Mouse (Mus musculus): Measurements from ENCODE around the gene Mertk. TPM values are rescaled to one million over a fixed set of nuclear protein-coding genes. Genes with fewer than 3 reads are reported as not detected.

Mertk gene
- polyA plus RNA-seq, 2 experiments = 11.1 to 14.9 TPM

DNA sequence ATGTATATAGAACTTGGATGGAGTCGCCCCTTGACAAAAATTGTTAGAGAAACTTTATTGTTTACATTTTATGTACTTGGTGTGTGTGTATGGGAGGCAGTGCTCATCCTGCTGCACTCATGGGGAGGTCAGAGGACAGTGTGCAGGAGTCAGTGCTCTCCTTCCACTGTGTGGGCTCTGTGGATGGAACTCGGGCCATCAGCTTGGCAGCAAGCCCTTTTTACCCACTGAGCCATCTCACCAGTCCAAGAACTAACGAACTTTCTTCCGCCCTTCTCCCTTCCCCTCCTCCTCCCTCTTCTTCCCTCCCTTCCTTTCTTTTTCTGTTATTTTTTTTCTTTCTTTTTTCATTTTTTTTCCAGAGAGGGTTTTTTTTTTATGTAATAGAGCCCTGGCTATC lies 29.3 kb downstream of the Mertk start:
- H3K4me2 ChIP-seq (replicated peaks; ENCODE audit: low read depth, low read length, severe bottlenecking) = no peak overlapping the region
- TF ChIP-seq POLR2A (IDR thresholded peaks at IDR 0.05; ENCODE audit: borderline replicate concordance, extremely low read depth, insufficient read depth, insufficient read length) = no peak
- no peak overlapping the region for H3K27ac ChIP-seq (replicated peaks; ENCODE audit: low read depth, low read length)
- ATAC-seq (ENCODE audit: low FRiP score, low read depth) (no peak), DNase-seq (ENCODE audit: low spot score) (no peak)
- no peaks in the 10 kb centered on the region for H3K27me3 ChIP-seq (ENCODE audit: control insufficient read depth, insufficient read depth, low read length)
- H3K4me1 ChIP-seq (ENCODE audit: control insufficient read depth, insufficient read depth, low read length) = no peaks in the 10 kb centered on the region
- 86% methylated on average over 4 of the region's 4 CpGs for WGBS
- H3K9me3 ChIP-seq (ENCODE audit: control insufficient read depth, low read length) = no peaks in the 10 kb centered on the region
- H3K9ac ChIP-seq (ENCODE audit: low read depth, low read length, severe bottlenecking) = no peak overlapping the region
- peaks cover 23% of the 10 kb centered on the region; the same call in 1 of the 2 replicates for H3K36me3 ChIP-seq (ENCODE audit: control insufficient read depth, insufficient read depth, low read length)
- no peak overlapping the region for H3K4me3 ChIP-seq (replicated peaks; ENCODE audit: low read length)

DNA sequence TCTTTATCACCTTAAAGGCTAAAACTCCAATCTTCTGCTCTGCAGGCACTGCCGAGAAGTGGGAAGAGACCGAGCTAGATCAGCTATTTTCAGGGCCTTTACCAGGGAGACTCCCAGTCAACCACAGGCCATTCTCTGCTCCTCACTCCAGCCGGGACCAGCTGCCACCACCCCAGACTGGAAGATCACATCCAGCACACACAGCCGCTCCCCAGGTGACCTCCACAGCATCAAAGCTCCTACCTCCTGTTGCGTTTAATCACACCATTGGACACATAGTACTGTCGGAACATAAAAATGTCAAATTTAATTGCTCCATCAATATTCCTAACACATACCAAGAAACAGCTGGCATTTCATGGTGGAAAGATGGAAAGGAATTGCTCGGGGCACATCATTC lies 30.4 kb downstream of the Mertk start:
- H3K4me1 ChIP-seq (ENCODE audit: control insufficient read depth, insufficient read depth, low read length) = peaks cover under 1% of the 10 kb centered on the region
- whole genome bisulfite sequencing = 27% methylated on average over 7 of the region's 7 CpGs
- no peaks in the 10 kb centered on the region for H3K27me3 ChIP-seq (ENCODE audit: control insufficient read depth, insufficient read depth, low read length)
- peaks cover 23% of the 10 kb centered on the region; the same call in 1 of the 2 replicates for H3K36me3 ChIP-seq (ENCODE audit: control insufficient read depth, insufficient read depth, low read length)
- H3K4me3 ChIP-seq (replicated peaks; ENCODE audit: low read length) = no peak overlapping the region
- no peaks in the 10 kb centered on the region for H3K9me3 ChIP-seq (ENCODE audit: control insufficient read depth, low read length)
- H3K4me2 ChIP-seq (replicated peaks; ENCODE audit: low read depth, low read length, severe bottlenecking) = no peak overlapping the region
- no peak for TF ChIP-seq POLR2A (IDR thresholded peaks at IDR 0.05; ENCODE audit: borderline replicate concordance, extremely low read depth, insufficient read depth, insufficient read length)
- no peak overlapping the region for H3K9ac ChIP-seq (ENCODE audit: low read depth, low read length, severe bottlenecking)
- no peak for DNase-seq (ENCODE audit: low spot score)
- no peak for ATAC-seq (ENCODE audit: low FRiP score, low read depth)
- no peak overlapping the region for H3K27ac ChIP-seq (replicated peaks; ENCODE audit: low read depth, low read length)

DNA sequence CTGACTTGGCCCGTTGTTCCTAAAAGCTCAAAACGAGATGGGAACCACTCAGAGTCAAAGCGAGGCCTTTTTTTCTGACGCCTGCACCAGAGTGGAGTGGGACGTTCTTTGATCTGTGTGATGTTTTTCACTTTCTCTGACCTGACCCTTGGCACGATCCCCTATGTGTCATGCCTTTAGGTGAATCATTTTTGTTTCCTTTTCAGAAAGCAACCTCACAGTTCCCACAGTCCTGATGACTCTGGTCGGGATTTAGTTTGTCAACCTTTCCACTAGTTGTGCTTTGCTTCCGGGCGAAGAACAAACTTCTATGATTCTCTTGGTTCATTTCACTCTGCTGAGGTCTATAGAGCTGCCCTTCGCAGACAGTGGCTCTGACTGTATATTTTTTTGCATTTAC lies 32.8 kb downstream of the Mertk start:
- TF ChIP-seq POLR2A (IDR thresholded peaks at IDR 0.05; ENCODE audit: borderline replicate concordance, extremely low read depth, insufficient read depth, insufficient read length) = no peak
- Histone ChIP-seq H3K27me3 (ENCODE audit: control insufficient read depth, insufficient read depth, low read length) (no peaks in the 10 kb centered on the region), H3K4me2 (replicated peaks; ENCODE audit: low read depth, low read length, severe bottlenecking) (no peak overlapping the region), H3K36me3 (ENCODE audit: control insufficient read depth, insufficient read depth, low read length) (peaks cover 30% of the 10 kb centered on the region), H3K4me1 (ENCODE audit: control insufficient read depth, insufficient read depth, low read length) (peaks cover 10% of the 10 kb centered on the region), H3K4me3 (replicated peaks; ENCODE audit: low read length) (no peak overlapping the region), H3K9me3 (ENCODE audit: control insufficient read depth, low read length) (no peaks in the 10 kb centered on the region), H3K27ac (replicated peaks; ENCODE audit: low read depth, low read length) (no peak overlapping the region), H3K9ac (ENCODE audit: low read depth, low read length, severe bottlenecking) (no peak overlapping the region)
- DNase-seq (ENCODE audit: low spot score) (no peak), ATAC-seq (ENCODE audit: low FRiP score, low read depth) (no peak)
- 63% methylated on average over 10 of the region's 10 CpGs for WGBS

DNA sequence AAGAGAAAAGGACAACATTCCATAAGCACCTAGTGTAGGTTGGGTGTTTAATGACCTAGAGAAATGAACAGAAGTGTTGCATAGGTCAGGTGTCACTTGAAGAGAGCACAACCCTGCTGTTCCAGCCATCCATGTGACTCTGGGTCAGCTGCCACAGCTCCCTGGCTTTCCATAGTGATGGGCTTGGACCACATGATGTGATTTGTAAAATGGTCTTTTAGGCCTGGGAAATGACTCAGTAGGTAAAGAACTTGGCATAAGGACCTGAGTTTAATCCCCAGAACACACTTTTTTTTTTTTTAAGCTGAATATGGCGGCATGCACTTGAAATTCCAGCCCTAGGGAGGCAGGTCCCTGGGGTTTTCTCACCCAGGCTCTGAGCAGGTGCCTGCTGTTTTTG lies 33.2 kb downstream of the Mertk start:
- WGBS = 67% methylated on average over 1 of the region's 1 CpGs
- H3K36me3 ChIP-seq (ENCODE audit: control insufficient read depth, insufficient read depth, low read length) = peaks cover 34% of the 10 kb centered on the region
- H3K4me3 ChIP-seq (replicated peaks; ENCODE audit: low read length) = no peak overlapping the region
- H3K4me2 ChIP-seq (replicated peaks; ENCODE audit: low read depth, low read length, severe bottlenecking) = no peak overlapping the region
- TF ChIP-seq POLR2A (IDR thresholded peaks at IDR 0.05; ENCODE audit: borderline replicate concordance, extremely low read depth, insufficient read depth, insufficient read length) = no peak
- H3K9ac ChIP-seq (ENCODE audit: low read depth, low read length, severe bottlenecking) = no peak overlapping the region
- DNase-seq (ENCODE audit: low spot score) = no peak
- no peak for ATAC-seq (ENCODE audit: low FRiP score, low read depth)
- H3K9me3 ChIP-seq (ENCODE audit: control insufficient read depth, low read length) = no peaks in the 10 kb centered on the region
- H3K4me1 ChIP-seq (ENCODE audit: control insufficient read depth, insufficient read depth, low read length) = peaks cover 14% of the 10 kb centered on the region
- H3K27ac ChIP-seq (replicated peaks; ENCODE audit: low read depth, low read length) = no peak overlapping the region
- H3K27me3 ChIP-seq (ENCODE audit: control insufficient read depth, insufficient read depth, low read length) = no peaks in the 10 kb centered on the region

DNA sequence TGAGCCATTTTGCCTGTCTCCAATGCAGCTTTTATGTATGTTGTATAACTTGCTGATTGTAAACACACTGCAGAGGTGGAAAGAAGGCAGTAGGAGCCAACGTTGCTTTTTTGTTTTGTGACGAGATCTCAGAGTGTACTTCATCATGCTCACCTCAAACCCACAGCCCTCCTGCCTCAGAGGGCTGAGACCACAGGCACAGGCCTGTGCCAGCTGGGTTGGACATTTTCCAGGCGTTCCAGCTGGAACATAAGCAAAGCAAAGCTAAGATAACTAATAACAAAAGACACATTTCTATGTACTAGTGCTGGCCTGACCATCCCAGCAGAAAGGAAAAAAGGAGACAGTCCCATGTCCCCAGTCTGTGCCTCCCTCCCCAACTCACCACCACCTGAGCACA lies 36.3 kb downstream of the Mertk start:
- Histone ChIP-seq H3K27me3 (ENCODE audit: control insufficient read depth, insufficient read depth, low read length) (no peaks in the 10 kb centered on the region), H3K4me2 (replicated peaks; ENCODE audit: low read depth, low read length, severe bottlenecking) (no peak overlapping the region), H3K4me1 (ENCODE audit: control insufficient read depth, insufficient read depth, low read length) (peaks cover 14% of the 10 kb centered on the region), H3K9me3 (ENCODE audit: control insufficient read depth, low read length) (no peaks in the 10 kb centered on the region), H3K27ac (replicated peaks; ENCODE audit: low read depth, low read length) (no peak overlapping the region), H3K36me3 (ENCODE audit: control insufficient read depth, insufficient read depth, low read length) (peaks cover 48% of the 10 kb centered on the region), H3K4me3 (replicated peaks; ENCODE audit: low read length) (no peak overlapping the region), H3K9ac (ENCODE audit: low read depth, low read length, severe bottlenecking) (no peak overlapping the region)
- ATAC-seq (ENCODE audit: low FRiP score, low read depth) = no peak
- WGBS = 46% methylated on average over 3 of the region's 3 CpGs
- no peak for DNase-seq (ENCODE audit: low spot score)
- no peak for TF ChIP-seq POLR2A (IDR thresholded peaks at IDR 0.05; ENCODE audit: borderline replicate concordance, extremely low read depth, insufficient read depth, insufficient read length)

DNA sequence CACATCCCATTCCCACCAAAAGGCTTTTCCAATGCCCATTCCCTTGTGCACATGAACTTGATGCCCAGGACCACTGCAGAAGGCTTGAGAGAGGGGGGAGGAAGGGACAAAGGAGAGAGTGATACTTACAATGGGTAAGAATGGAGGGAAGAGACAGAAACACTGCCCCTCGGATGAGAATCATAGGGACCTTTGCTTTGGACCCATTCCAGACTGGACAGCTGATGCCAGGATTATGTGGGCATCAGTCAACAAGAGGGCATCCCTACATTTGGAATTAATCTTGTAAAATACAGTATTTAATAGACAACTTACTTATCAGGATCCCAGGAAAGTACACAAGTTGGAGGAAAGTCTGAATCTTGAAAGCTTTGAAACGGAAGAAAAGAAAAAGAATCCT lies 38.3 kb downstream of the Mertk start:
- no peak overlapping the region for H3K9ac ChIP-seq (ENCODE audit: low read depth, low read length, severe bottlenecking)
- no peak overlapping the region for H3K4me2 ChIP-seq (replicated peaks; ENCODE audit: low read depth, low read length, severe bottlenecking)
- no peaks in the 10 kb centered on the region for H3K27me3 ChIP-seq (ENCODE audit: control insufficient read depth, insufficient read depth, low read length)
- H3K4me3 ChIP-seq (replicated peaks; ENCODE audit: low read length) = no peak overlapping the region
- H3K27ac ChIP-seq (replicated peaks; ENCODE audit: low read depth, low read length) = no peak overlapping the region
- no peak for TF ChIP-seq POLR2A (IDR thresholded peaks at IDR 0.05; ENCODE audit: borderline replicate concordance, extremely low read depth, insufficient read depth, insufficient read length)
- H3K9me3 ChIP-seq (ENCODE audit: control insufficient read depth, low read length) = no peaks in the 10 kb centered on the region
- no peak for ATAC-seq (ENCODE audit: low FRiP score, low read depth)
- H3K4me1 ChIP-seq (ENCODE audit: control insufficient read depth, insufficient read depth, low read length) = peaks cover 14% of the 10 kb centered on the region
- 81% methylated on average over 2 of the region's 2 CpGs for WGBS
- no peak for DNase-seq (ENCODE audit: low spot score)
- H3K36me3 ChIP-seq (ENCODE audit: control insufficient read depth, insufficient read depth, low read length) = peaks cover 45% of the 10 kb centered on the region

All from limb, embryonic 14.5 days (tissue).